Mouse (Mus musculus): ENCODE results near the gene Rragd.
A peak's percentile ranks its signal among the peaks of the same experiment; 100 is the strongest.
"Not testable (repeated sequence)": the region's sequence is repeated elsewhere in the genome, so short reads cannot be mapped to it uniquely, and the experiment has no call there.

Gene Rragd

GRCm38 (mm10) chr4:32984801-32985675, 2.2 kb downstream of the Rragd start:
- DNase-seq (ENCODE audit: low spot score in 2 of 2) = no peak

- DNase-seq (ENCODE audit: low spot score in 2 of 2) = no peak
Observed at GRCm38 (mm10) chr4:32985684-32986083, 2.8 kb downstream of the Rragd start.

GRCm38 (mm10) chr4:32987006-32987405, 4.2 kb downstream of the Rragd start:
- no peak for DNase-seq (ENCODE audit: low spot score in 2 of 2)

GRCm38 (mm10) chr4:32989346-32989745, 6.5 kb downstream of the Rragd start:
- no peak for DNase-seq (ENCODE audit: low spot score in 2 of 2)

- DNase-seq (ENCODE audit: low spot score in 2 of 2) = no peak
Observed at GRCm38 (mm10) chr4:32994168-32994567, 11.3 kb downstream of the Rragd start.

GRCm38 (mm10) chr4:32996083-32996482, 13.2 kb downstream of the Rragd start:
- no peak for DNase-seq (ENCODE audit: low spot score in 2 of 2)

- DNase-seq (ENCODE audit: low spot score in 2 of 2) = no peak
Observed at GRCm38 (mm10) chr4:32997571-32997970, 14.7 kb downstream of the Rragd start.

- DNase-seq (ENCODE audit: low spot score in 2 of 2) = no peak
Observed at GRCm38 (mm10) chr4:32998996-32999395, 16.2 kb downstream of the Rragd start.

- DNase-seq (ENCODE audit: low spot score in 2 of 2) = no peak
Observed at GRCm38 (mm10) chr4:33002081-33002480, 19.2 kb downstream of the Rragd start.

GRCm38 (mm10) chr4:33005595-33006470, 23.0 kb downstream of the Rragd start:
- DNase-seq (ENCODE audit: low spot score in 2 of 2) = not testable (repeated sequence)

- no peak for DNase-seq (ENCODE audit: low spot score in 2 of 2)
Observed at GRCm38 (mm10) chr4:33006844-33007243, 24.0 kb downstream of the Rragd start.

GRCm38 (mm10) chr4:33007443-33008217, 24.8 kb downstream of the Rragd start:
- no peak for DNase-seq (ENCODE audit: low spot score in 2 of 2)

GRCm38 (mm10) chr4:33010078-33010477, 27.2 kb downstream of the Rragd start:
- no peak for DNase-seq (ENCODE audit: low spot score in 2 of 2)

GRCm38 (mm10) chr4:33012484-33012883, 29.6 kb downstream of the Rragd start:
- DNase-seq (ENCODE audit: low spot score in 2 of 2) = no peak

- DNase-seq (ENCODE audit: low spot score in 2 of 2) = peak; percentile 83
Observed at GRCm38 (mm10) chr4:33018361-33018999, 35.6 kb downstream of the Rragd start.

- no peak for DNase-seq (ENCODE audit: low spot score in 2 of 2)
Observed at GRCm38 (mm10) chr4:33024420-33024819, 41.6 kb downstream of the Rragd start.

- DNase-seq (ENCODE audit: low spot score in 2 of 2) = no peak
Observed at GRCm38 (mm10) chr4:33029104-33029503, 46.3 kb downstream of the Rragd start.

- no peak for DNase-seq (ENCODE audit: low spot score in 2 of 2)
Observed at GRCm38 (mm10) chr4:33030264-33031194, 47.7 kb downstream of the Rragd start.

- peak; percentile 83 to 84 for DNase-seq (ENCODE audit: low spot score in 2 of 2)
Observed at GRCm38 (mm10) chr4:33031195-33031960, 48.5 kb downstream of the Rragd start, which contains the start of gene Ube2j1. Gene Ube2j1 (plus strand): TSS chr4:33031416.

Data from right cerebral cortex, postnatal 36 days (tissue).